Mouse (Mus musculus): ENCODE measurements around the gene Ptdss2.

Gene Ptdss2

GRCm38 (mm10) chr7:141173323-141173850 lies 51.2 kb downstream of the Ptdss2 start:
- DNase-seq (ENCODE audit: low read depth, low spot score): peak; percentile 63

DNA sequence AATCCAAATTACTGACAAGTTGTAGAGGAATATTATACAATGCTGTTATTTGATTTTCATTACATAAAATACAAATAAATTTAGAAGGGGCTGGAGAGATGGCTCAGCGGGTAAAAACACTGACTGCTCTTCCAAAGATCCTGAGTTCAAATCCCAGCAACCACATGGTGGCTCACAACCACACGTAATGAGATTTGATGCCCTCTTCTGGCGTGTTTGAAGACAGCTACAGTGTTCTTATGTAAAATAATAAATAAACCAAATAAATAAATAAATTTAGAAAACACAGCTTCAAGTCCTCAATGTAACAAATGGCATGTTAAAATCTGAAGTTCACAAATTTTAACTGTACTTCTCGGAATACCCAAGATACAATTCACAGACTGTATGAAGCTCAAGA lies 52.9 kb downstream of the Ptdss2 start:
- no peak for DNase-seq (ENCODE audit: low read depth, low spot score)

DNA sequence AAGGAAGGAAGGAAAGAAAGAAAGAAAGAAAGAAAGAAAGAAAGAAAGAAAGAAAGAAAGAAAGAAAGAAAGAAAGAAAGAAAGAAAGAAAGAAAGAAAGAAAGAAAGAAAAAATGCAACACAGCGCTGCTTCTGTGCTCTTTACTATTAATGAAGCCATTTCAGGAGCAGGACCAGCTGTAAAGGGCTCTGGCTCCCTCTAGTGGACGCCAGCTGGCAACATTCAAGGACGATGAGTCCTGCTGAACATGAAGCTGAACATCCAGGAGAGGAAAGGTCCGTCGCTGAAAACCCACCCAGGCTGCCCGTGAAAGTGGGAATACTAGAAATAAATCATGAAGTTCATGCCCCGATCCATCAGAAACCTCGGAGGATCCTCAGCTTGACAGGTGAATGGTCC lies 54.0 kb downstream of the Ptdss2 start:
- peak; percentile 88 for DNase-seq (ENCODE audit: low read depth, low spot score)

DNA sequence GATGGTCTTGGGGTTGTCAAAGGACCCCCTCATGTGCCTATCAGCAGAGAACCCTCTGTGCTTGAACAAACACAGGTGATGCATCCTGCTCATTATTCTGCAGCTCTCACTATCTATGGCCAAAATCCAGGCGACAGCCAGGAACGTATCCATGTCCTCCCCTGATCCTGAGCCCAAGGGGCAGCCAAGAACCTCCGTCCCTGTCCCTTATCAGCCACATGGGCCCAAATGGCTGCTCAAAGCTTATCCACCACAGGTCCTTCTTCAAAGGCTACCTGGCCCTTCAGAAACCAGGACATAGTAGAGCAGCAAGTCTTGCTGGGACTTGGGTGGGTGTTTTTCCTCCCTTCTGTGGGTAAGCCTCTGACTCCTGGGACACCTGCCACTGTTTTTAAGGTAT lies 66.0 kb downstream of the Ptdss2 start:
- DNase-seq (ENCODE audit: low read depth, low spot score): no peak

- DNase-seq (ENCODE audit: low read depth, low spot score): no peak
Observed at GRCm38 (mm10) chr7:141188733-141189132, 66.6 kb downstream of the Ptdss2 start.

GRCm38 (mm10) chr7:141190220-141190619 lies 68.0 kb downstream of the Ptdss2 start:
- no peak for DNase-seq (ENCODE audit: low read depth, low spot score)

DNA sequence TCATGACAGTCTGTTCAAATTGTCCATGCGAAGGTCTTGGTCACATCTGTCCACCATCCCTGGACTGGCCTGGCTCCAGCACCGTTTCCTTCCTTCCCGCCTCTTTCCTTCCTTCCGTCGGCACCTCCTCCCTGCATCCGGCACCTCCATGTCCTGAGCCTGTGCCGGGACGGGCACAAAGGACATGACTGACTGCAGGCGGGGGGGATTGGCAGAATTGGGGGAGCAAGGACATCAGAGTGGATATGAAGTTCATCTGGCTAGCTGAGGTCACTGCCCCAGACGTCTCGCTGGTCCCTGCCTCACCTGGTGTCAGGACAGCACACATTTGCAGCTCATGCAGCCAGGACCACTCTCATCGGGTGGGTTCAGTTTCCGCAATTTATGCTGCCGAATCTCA lies 68.9 kb downstream of the Ptdss2 start:
- DNase-seq (ENCODE audit: low read depth, low spot score): no peak

DNA sequence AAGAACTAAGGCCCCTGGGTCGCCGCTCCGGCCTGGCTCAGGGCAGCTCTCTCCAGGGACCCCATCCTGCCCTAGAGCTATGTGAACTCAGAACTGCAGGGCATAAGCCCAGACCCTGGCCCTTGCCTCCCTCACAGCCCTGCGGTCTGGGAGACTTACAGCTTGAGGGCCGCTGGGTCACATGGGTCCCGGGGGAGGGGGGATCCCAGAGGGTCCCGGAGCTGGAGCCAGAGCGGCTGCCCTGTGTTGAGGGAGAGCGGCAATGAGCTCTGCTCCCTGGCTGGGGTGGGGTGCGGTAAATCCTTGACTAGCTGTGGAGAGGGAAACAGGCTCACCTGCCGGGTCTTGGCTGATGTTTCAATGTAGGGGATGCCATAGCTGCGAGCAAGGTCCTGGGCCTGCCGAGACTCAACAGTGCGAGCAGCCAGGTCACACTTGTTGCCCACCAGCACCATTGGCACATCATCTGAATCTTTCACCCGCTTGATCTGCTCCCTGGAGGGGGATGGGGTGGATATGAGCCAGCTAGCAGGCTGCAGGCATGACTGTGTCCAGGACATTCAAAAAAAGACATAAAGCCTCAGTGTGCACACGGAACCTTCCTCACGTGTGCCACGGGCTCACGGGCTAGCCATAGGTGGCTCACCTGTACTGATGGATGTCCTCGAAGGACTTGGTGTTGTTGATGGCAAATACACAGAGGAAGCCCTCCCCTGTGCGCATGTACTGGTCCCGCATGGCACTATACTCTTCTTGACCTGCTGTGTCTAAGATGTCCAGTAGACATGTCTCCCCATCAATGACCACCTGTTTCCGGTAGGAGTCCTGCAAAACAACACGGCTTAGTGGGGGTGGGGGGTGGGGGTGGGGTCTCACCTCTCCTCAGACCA lies 69.9 kb downstream of the Ptdss2 start:
- DNase-seq (ENCODE audit: low read depth, low spot score): no peak

DNA sequence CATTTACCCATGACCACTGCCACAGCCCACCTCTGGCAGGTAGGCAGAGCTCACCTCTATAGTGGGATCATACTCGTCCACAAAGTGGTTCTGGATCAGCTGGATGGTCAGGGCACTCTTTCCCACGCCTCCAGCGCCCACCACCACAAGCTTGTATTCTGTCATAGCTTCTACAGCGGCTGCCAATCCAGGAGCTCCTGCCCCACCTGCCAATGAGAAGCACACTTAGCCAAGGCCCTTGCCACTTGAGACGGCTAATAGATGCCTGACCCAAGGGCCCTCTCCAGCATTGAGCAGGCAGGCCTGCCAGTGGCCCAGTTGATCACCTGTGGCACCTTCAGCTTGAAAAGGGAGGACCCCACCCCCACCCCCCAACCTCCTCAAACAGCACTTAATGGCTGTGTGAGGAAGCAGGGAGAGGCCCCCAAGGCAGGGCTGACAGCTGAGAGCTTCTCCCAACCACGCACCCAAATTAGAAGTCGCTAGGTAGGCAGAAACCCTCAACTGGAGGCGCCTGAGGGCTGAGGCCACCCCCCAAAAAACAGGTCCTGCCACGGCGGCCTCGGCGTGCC lies 70.7 kb downstream of the Ptdss2 start:
- DNase-seq (ENCODE audit: low read depth, low spot score): peak; percentile 20

DNA sequence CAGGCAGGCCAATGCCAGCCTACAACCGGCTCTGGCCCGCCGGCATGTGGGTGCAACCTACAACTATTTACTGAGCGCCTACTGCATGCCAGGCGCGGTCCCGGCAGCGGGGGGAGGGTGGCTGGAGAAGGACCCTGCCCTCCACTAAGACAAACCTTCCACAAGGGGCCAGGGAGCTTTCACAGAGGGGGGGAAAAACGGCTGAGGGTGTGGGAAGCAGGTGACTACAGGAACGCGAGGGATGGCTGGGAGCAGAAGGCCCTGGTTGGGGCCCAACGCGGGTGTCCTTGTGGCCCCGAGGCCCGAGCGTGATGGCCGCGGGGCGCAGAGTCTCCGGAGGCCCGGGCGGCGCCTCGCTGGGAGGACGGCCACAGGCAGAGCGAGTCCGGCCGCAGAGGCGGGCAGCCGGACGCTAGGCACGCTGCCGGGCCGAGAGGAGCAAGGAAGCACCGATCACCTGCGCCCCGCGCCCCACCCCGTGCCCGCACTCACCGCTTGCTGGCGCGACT lies 71.2 kb downstream of the Ptdss2 start:
- no peak for DNase-seq (ENCODE audit: low read depth, low spot score)

- DNase-seq (ENCODE audit: low read depth, low spot score): peak; percentile 98
Observed at GRCm38 (mm10) chr7:141193948-141194347, 71.8 kb downstream of the Ptdss2 start, which contains the start of the genes Hras and Lrrc56. Gene Hras (minus strand): TSS chr7:141194005. Gene Lrrc56 (plus strand): TSS chr7:141194157.

GRCm38 (mm10) chr7:141194409-141194808 lies 72.2 kb downstream of the Ptdss2 start:
- no peak for DNase-seq (ENCODE audit: low read depth, low spot score)

DNA sequence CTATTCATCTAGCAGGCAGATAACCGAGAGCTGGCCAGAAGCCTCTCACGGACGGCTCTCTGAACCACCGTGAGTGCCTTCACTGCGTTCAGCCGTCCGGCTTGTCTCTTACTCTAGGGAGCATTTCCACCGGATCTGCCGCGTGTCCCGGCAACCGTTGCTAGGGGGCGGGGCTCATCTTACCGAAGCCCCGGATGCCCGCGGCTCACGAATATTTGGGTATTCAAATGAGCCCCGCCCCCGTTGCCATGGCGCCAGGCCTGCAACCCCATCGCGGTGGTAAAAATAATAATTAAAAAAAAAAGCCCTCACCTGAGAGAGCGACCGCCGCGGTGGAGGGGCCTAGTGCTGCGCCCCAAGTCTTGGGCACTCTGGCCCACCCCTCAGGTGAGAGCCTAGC lies 72.6 kb downstream of the Ptdss2 start:
- DNase-seq (ENCODE audit: low read depth, low spot score): peak; percentile 93

DNA sequence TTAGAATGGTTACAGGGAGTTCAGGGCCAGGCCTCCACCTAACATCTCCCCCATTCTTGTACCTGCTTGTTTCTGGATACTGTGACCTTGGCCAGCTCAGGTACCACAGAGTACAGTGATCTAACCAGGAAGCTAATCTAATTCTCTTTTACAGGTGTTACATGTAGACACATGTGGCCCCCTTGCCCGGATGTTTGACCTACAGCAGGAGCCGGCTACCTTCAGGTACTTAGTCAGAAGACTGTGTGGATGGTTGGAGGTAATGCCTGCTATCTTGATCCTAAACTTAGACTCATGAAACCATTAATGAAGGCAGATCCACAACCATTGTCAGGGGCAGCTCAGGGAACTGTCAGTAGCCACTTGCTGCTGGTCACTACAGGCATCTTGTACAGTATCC lies 73.6 kb downstream of the Ptdss2 start:
- DNase-seq (ENCODE audit: low read depth, low spot score): no peak

DNA sequence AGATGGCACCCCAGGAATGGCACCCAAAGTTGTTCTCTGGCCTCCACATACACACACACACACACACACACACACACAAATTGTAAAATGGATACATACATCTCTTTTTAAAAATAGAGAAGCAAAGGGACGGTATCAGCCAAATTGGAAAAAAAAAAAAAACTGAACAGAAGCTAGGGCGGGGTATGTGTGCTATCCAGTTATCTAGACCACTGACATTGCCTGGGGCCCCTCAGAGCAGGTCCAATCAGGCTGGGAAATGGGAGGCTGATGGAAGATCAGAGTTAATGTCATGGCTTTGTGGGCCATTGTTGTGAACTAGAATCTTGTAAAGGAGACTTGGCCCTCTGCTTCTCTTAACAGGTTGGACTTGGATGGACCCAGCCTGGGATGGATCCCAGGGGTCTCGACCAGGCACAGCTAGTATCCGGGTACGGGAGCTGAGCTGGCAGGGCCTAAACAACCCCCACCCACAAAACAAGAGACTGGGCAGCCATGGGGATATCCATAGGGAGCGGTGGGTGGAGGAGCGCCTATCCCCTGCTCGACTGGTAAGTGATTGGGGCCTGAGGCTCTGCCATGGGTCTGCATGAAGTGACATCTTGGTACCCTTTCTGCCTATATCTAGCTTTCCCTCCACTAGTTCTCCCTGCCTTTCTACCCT lies 74.6 kb downstream of the Ptdss2 start:
- no peak for DNase-seq (ENCODE audit: low read depth, low spot score)

DNA sequence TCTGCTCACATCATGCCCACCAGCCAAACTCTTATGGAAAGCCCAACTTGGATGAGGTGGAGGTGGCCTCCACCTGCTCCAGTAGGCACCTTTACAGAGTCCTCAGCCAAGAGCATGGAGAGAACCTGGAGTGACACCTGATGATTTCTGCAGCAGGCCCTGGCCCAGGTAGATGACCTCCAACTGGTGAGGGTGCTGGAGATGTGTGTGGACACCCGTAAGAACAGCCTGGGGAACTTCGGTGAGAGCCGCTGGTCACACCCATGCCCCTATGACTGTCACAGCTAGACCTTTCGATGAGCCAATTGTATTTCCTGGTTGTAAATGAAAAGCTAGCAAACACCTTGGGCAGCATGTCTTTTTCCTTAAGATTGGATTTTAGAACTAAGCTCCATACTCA lies 75.9 kb downstream of the Ptdss2 start:
- no peak for DNase-seq (ENCODE audit: low read depth, low spot score)

DNA sequence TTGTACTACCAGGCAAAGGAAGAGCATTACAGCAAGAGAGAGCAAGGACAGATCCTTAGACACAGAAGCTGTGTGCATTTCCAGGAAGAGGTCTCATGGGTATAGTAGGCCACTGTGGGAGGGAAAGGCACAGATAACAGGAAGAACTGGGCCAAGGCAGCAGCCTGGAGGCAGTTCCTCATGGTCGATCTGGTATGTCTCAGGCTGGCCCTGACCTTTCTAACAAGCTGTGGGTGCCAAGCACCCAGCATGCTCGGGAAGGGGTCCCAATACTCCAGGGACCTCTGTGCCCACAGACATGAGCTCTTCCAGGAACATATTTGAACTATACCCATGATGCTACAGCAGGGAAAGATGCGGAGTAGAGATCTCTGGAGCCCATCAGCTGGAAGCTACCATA lies 82.4 kb downstream of the Ptdss2 start:
- DNase-seq (ENCODE audit: low read depth, low spot score): no peak

GRCm38 (mm10) chr7:141205504-141205903 lies 83.3 kb downstream of the Ptdss2 start:
- DNase-seq (ENCODE audit: low read depth, low spot score): no peak

DNA sequence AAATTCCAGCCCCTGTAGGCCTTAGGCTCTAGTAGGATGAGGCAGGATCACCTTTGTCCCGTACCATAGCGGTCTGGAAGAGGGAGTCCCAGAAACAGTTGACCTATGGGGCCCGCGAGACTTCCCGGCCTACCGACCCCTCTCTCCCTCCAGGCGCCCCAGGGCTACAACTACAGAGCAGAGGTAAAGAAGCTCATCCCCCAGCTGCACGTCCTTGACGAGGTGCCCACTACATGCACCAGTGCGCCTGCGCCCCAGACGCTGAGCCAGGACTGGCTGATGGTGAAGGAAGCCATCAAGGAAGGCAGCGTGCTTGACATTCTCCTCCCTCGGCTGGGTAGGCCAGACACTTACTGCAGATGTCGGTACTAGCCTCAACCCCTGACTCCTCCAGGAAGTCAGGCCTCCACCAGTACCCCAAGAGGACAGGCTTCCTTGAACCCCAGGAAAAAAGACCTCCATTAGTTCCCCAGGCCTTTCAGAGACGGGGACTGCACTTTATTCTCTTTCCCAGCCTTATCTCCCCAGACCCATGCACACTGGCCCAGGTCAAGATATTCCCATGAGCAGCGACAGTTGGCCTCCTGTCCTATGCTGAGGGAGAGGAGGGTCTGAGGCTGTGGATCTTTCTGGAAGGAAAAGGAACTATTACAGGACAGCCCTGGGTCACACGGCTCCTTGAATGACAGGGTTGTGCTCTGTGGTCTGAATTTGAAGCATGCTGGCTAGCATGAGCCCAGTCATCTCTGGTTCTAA lies 84.2 kb downstream of the Ptdss2 start:
- DNase-seq (ENCODE audit: low read depth, low spot score): no peak

Measured in CD4-positive helper T cell, adult 2 months (primary cell).